Comparison of ENCODE assay signal across 21 mouse cellular contexts in the genomic region with DNA sequence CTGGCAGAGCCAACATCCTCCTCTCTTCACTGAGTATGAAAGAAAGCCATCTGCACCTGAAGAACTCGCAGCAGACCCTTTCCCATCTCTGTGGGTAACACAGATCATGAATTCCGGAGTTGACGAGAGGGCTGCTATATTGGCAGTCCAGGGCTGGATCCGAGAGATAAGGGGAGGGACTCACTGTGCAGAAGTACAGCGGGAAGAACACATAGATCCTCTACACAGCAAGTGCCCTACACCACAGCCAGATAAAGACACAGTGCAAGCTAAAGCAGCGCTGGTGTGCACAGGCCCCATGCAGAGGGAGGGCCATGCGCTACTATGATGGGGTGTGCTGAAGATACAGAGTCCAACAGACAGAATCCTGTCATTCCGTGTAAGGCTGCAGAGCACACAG. TPM values are rescaled to one million over a fixed set of nuclear protein-coding genes. Genes with fewer than 3 reads are reported as not detected.
A peak's percentile ranks its signal among the peaks of the same experiment; 100 is the strongest.
DNase-seq lines count a peak whose midpoint lies in the region; ATAC-seq and TF ChIP-seq lines count a peak whose summit lies in the region.
"Had no signal": no experiment of that assay in that cellular context is flagged by ENCODE, and none has a peak within 500 bp of the region (broad histone marks: within the 10 kb centered on the region; RNA-seq: fewer than 3 reads in every experiment).

No protein-coding gene starts in this region.

- peak in 1 of 2 experiments; percentile 28; a peak in 1 of 4 replicates for TF ChIP-seq EP300 in MEL (IDR thresholded peaks at IDR 0.05; ENCODE audit: low read depth in 1 of 2, low read length in 2 of 2)

- WGBS in hindbrain, embryonic 10.5 days = 82% methylated on average over 8 of the region's 8 CpGs
- WGBS in hindbrain, postnatal 0 days = 78% methylated on average over 8 of the region's 8 CpGs
- WGBS in liver, embryonic 12.5 days (ENCODE audit: insufficient replicate concordance) = 34% methylated on average over 8 of the region's 8 CpGs
- 79% methylated on average over 8 of the region's 8 CpGs for WGBS in kidney, embryonic 15.5 days

- H3K36me3 ChIP-seq in hindbrain, embryonic 10.5 days = no peaks in the 10 kb centered on the region
- no peaks in the 10 kb centered on the region for H3K36me3 ChIP-seq in hindbrain, postnatal 0 days (ENCODE audit: insufficient read depth, low read length)
- no peaks in the 10 kb centered on the region for H3K36me3 ChIP-seq in MEL (ENCODE audit: control insufficient read depth in 1 of 2, insufficient read depth in 2 of 2, low read length in 2 of 2)
- no peaks in the 10 kb centered on the region for H3K36me3 ChIP-seq in liver, embryonic 12.5 days
- no peaks in the 10 kb centered on the region for H3K36me3 ChIP-seq in kidney, embryonic 15.5 days
- H3K36me3 ChIP-seq: heart, embryonic 15.5 days; limb, embryonic 12.5 days; neural tube, embryonic 13.5 days had no signal

- H3K27me3 ChIP-seq in hindbrain, embryonic 10.5 days (ENCODE audit: insufficient read depth, poor library complexity, severe bottlenecking) = no peaks in the 10 kb centered on the region; the same call in 1 of the 2 replicates
- H3K27me3 ChIP-seq in hindbrain, postnatal 0 days (ENCODE audit: insufficient read depth, low read length) = no peaks in the 10 kb centered on the region
- no peaks in the 10 kb centered on the region for H3K27me3 ChIP-seq in MEL (ENCODE audit: control insufficient read depth in 1 of 2, insufficient read depth in 2 of 2, low read length in 2 of 2)
- H3K27me3 ChIP-seq in liver, embryonic 12.5 days (replicated peaks) = peaks cover 36% of the 10 kb centered on the region
- no peaks in the 10 kb centered on the region; the same call in 1 of the 2 replicates for H3K27me3 ChIP-seq in kidney, embryonic 15.5 days
- H3K27me3 ChIP-seq: limb, embryonic 12.5 days had no signal

- H3K4me2 ChIP-seq in hindbrain, postnatal 0 days (ENCODE audit: low read depth, low read length) = no peak overlapping the region
- H3K4me2 ChIP-seq in liver, embryonic 12.5 days = peak overlapping the region; percentile 57
- no peak overlapping the region for H3K4me2 ChIP-seq in kidney, embryonic 15.5 days
- H3K4me2 ChIP-seq: heart, embryonic 15.5 days; limb, embryonic 12.5 days; lung, embryonic 14.5 days; neural tube, embryonic 13.5 days had no signal

- no peak overlapping the region for H3K9ac ChIP-seq in hindbrain, postnatal 0 days (replicated peaks; ENCODE audit: low read length)
- no peak overlapping the region for H3K9ac ChIP-seq in MEL (ENCODE audit: control insufficient read depth, low read depth, low read length, poor library complexity, severe bottlenecking)
- H3K9ac ChIP-seq in liver, embryonic 12.5 days = peak overlapping the region; percentile 5; the same call in 1 of the 2 replicates
- no peak overlapping the region for H3K9ac ChIP-seq in kidney, embryonic 15.5 days
- H3K9ac ChIP-seq: heart, embryonic 15.5 days; limb, embryonic 12.5 days; lung, embryonic 14.5 days; neural tube, embryonic 13.5 days had no signal

- no peak for TF ChIP-seq POLR2A in MEL (IDR thresholded peaks at IDR 0.05; ENCODE audit: control insufficient read depth in 1 of 2, insufficient read depth in 1 of 2, low read depth in 1 of 2, low read length in 2 of 2, poor library complexity in 1 of 2)

- peak overlapping the region; percentile 1; the same call in 1 of the 2 replicates for H3K27ac ChIP-seq in hindbrain, embryonic 10.5 days
- H3K27ac ChIP-seq in hindbrain, postnatal 0 days = no peak overlapping the region
- no peak overlapping the region for H3K27ac ChIP-seq in MEL (ENCODE audit: control insufficient read depth, low read depth, low read length)
- H3K27ac ChIP-seq in liver, embryonic 12.5 days = peak overlapping the region; percentile 74
- H3K27ac ChIP-seq in kidney, embryonic 15.5 days = no peak overlapping the region
- H3K27ac ChIP-seq: heart, embryonic 15.5 days; limb, embryonic 12.5 days; neural tube, embryonic 13.5 days had no signal

- peaks cover 87% of the 10 kb centered on the region for H3K4me1 ChIP-seq in hindbrain, embryonic 10.5 days (replicated peaks)
- 0 out of 2 replicates have a peak, but pooled peaks cover 5% of the 10 kb centered on the region for H3K4me1 ChIP-seq in hindbrain, postnatal 0 days (ENCODE audit: insufficient read depth, low read length)
- H3K4me1 ChIP-seq in MEL (ENCODE audit: control insufficient read depth in 1 of 2, insufficient read depth in 2 of 2, low read length in 2 of 2) = peaks cover 0 to 5% of the 10 kb centered on the region in 2 experiments; a peak in 1 of 4 replicates
- H3K4me1 ChIP-seq in liver, embryonic 12.5 days = peaks cover 86% of the 10 kb centered on the region
- peaks cover 50% of the 10 kb centered on the region for H3K4me1 ChIP-seq in kidney, embryonic 15.5 days
- H3K4me1 ChIP-seq: heart, embryonic 15.5 days had no signal

- no peak for DNase-seq in hindbrain, embryonic 10.5 days (ENCODE audit: low spot score)
- DNase-seq in hindbrain, postnatal 0 days (ENCODE audit: low spot score) = no peak
- peak; percentile 71 for DNase-seq in MEL (ENCODE audit: low read depth, low spot score)
- peak; percentile 64 for DNase-seq in c-Kit-positive CD71-positive TER-119-positive erythroid progenitor cells, embryonic 14.5 days (ENCODE audit: low spot score)
- DNase-seq in cerebellum, adult 8-10 months = no peak
- no peak for DNase-seq in spleen, adult 18-20 months
- DNase-seq: adrenal gland, postnatal 14 days; cerebellum, adult 18-20 months; cerebellum, postnatal 36 days; kidney, adult 2 months; kidney, postnatal 4 days; lung, embryonic 14.5 days; lung, postnatal 36 days; thymus, adult 2 months had no signal

- no peak for ATAC-seq in hindbrain, postnatal 0 days
- peak; percentile 91 for ATAC-seq in liver, embryonic 12.5 days
- no peak for ATAC-seq in kidney, embryonic 15.5 days (replicated peaks; ENCODE audit: low FRiP score)
- ATAC-seq: activated CD4-positive, CD25-positive, alpha-beta regulatory T cell, adult 4 months had no signal

- no peak for TF ChIP-seq RAD21 in MEL (IDR thresholded peaks at IDR 0.05; ENCODE audit: low read depth, low read length)

- no peak for TF ChIP-seq CTCF in hindbrain, postnatal 0 days (IDR thresholded peaks at IDR 0.05; ENCODE audit: low read depth)
- TF ChIP-seq CTCF in MEL (IDR thresholded peaks at IDR 0.05 in 2 of 3, conservative IDR thresholded peaks at IDR 0.05 in 1 of 3; ENCODE audit: control insufficient read depth in 1 of 3, insufficient read depth in 1 of 3, low read depth in 2 of 3, low read length in 3 of 3, poor library complexity in 1 of 3, severe bottlenecking in 1 of 3) = no peak

- no peak overlapping the region for H3K4me3 ChIP-seq in hindbrain, embryonic 10.5 days
- no peak overlapping the region for H3K4me3 ChIP-seq in hindbrain, postnatal 0 days (ENCODE audit: low read length)
- H3K4me3 ChIP-seq in MEL (ENCODE audit: control insufficient read depth in 1 of 2, insufficient read depth in 1 of 2, low read depth in 2 of 2, low read length in 2 of 2) = no peak overlapping the region
- H3K4me3 ChIP-seq in liver, embryonic 12.5 days = no peak overlapping the region
- H3K4me3 ChIP-seq in kidney, embryonic 15.5 days (replicated peaks) = no peak overlapping the region
- H3K4me3 ChIP-seq: heart, embryonic 15.5 days; limb, embryonic 12.5 days; neural tube, embryonic 13.5 days had no signal

- no peaks in the 10 kb centered on the region for H3K79me2 ChIP-seq in MEL (ENCODE audit: control insufficient read depth, insufficient read depth, low read length, poor library complexity)

- no peaks in the 10 kb centered on the region for H3K9me3 ChIP-seq in hindbrain, embryonic 10.5 days
- no peaks in the 10 kb centered on the region for H3K9me3 ChIP-seq in hindbrain, postnatal 0 days (ENCODE audit: low read length)
- no peaks in the 10 kb centered on the region for H3K9me3 ChIP-seq in MEL (replicated peaks; ENCODE audit: insufficient read depth, low read length)
- no peaks in the 10 kb centered on the region for H3K9me3 ChIP-seq in liver, embryonic 12.5 days (replicated peaks)
- H3K9me3 ChIP-seq in kidney, embryonic 15.5 days (replicated peaks) = no peaks in the 10 kb centered on the region
- H3K9me3 ChIP-seq: heart, embryonic 15.5 days; limb, embryonic 12.5 days; neural tube, embryonic 13.5 days had no signal

TF ChIP-seq in MEL, 35 proteins besides CTCF, POLR2A, EP300 and RAD21 (continues in another document):
- TF ChIP-seq SMC3 (IDR thresholded peaks at IDR 0.05; ENCODE audit: low read depth, low read length) (no peak), GABPA (IDR thresholded peaks at IDR 0.05; ENCODE audit: low read depth, low read length) (no peak)

RNA-seq across cellular contexts. Expression of a gene that starts 9.0 kb away (rescaled TPM):
- 17.0 and 17.2 TPM in 2 replicates for polyA plus RNA-seq in hindbrain, embryonic 10.5 days (2016; fragmentation: Nextera tagmentation; extraction: Ambion mirVana)
- 31.2 and 35.9 TPM in 2 replicates for total RNA-seq in hindbrain, postnatal 0 days (2014; rRNA removed)
- polyA plus RNA-seq in hindbrain, postnatal 0 days (2015; fragmentation: Nextera tagmentation; extraction: Ambion mirVana) = 17.3 and 20.0 TPM in 2 replicates
- total RNA-seq in MEL (2012; rRNA removed) = 3.1 and 3.4 TPM in 2 replicates
- polyA plus RNA-seq in MEL (2012; ENCODE audit: insufficient read depth in 1 of 2, insufficient read length in 2 of 2, low read depth in 1 of 2, low replicate concordance in 2 of 2, missing spikeins in 1 of 2) = 1 to 10 TPM in 1 of 2 experiments, not detected in 1; 6.8 TPM
- 2.7 and 2.8 TPM in 2 replicates for polyA plus RNA-seq in liver, embryonic 12.5 days (2016; fragmentation: Nextera tagmentation; extraction: Ambion mirVana)
- 30.3 TPM in 2 replicates for polyA plus RNA-seq in kidney, embryonic 15.5 days (2015; fragmentation: Nextera tagmentation; extraction: Ambion mirVana)
- total RNA-seq: megakaryocyte-erythroid progenitor cell, adult 5-6 weeks had no signal

RNA-seq across cellular contexts. Expression of a gene that starts 14.1 kb away (rescaled TPM):
- 47.0 and 58.6 TPM in 2 replicates for polyA plus RNA-seq in hindbrain, embryonic 10.5 days (2016; fragmentation: Nextera tagmentation; extraction: Ambion mirVana)
- 21.5 and 30.8 TPM in 2 replicates for total RNA-seq in hindbrain, postnatal 0 days (2014; rRNA removed)
- polyA plus RNA-seq in hindbrain, postnatal 0 days (2015; fragmentation: Nextera tagmentation; extraction: Ambion mirVana) = 33.8 TPM in 2 replicates
- total RNA-seq in MEL (2012; rRNA removed) = 71.5 and 92.1 TPM in 2 replicates
- polyA plus RNA-seq in MEL (2012; ENCODE audit: insufficient read depth in 1 of 2, insufficient read length in 2 of 2, low read depth in 1 of 2, low replicate concordance in 2 of 2, missing spikeins in 1 of 2) = 100 to 1,000 TPM in 1 of 2 experiments, not detected in 1; 137 TPM
- 44.4 and 49.4 TPM in 2 replicates for polyA plus RNA-seq in liver, embryonic 12.5 days (2016; fragmentation: Nextera tagmentation; extraction: Ambion mirVana)
- 45.8 and 47.4 TPM in 2 replicates for polyA plus RNA-seq in kidney, embryonic 15.5 days (2015; fragmentation: Nextera tagmentation; extraction: Ambion mirVana)

RNA-seq across cellular contexts. Expression of a gene that starts 44.3 kb away (rescaled TPM):
- polyA plus RNA-seq in hindbrain, embryonic 10.5 days (2016; fragmentation: Nextera tagmentation; extraction: Ambion mirVana) = 139 and 141 TPM in 2 replicates
- 25.9 and 28.3 TPM in 2 replicates for total RNA-seq in hindbrain, postnatal 0 days (2014; rRNA removed)
- 76.0 and 86.0 TPM in 2 replicates for polyA plus RNA-seq in hindbrain, postnatal 0 days (2015; fragmentation: Nextera tagmentation; extraction: Ambion mirVana)
- 53.7 and 60.2 TPM in 2 replicates for total RNA-seq in MEL (2012; rRNA removed)
- polyA plus RNA-seq in MEL (2012; ENCODE audit: insufficient read depth in 1 of 2, insufficient read length in 2 of 2, low read depth in 1 of 2, low replicate concordance in 2 of 2, missing spikeins in 1 of 2) = 100 to 1,000 TPM in 1 of 2 experiments, not detected in 1; 163 TPM
- polyA plus RNA-seq in liver, embryonic 12.5 days (2016; fragmentation: Nextera tagmentation; extraction: Ambion mirVana) = 94.9 and 97.5 TPM in 2 replicates
- 110 and 114 TPM in 2 replicates for polyA plus RNA-seq in kidney, embryonic 15.5 days (2015; fragmentation: Nextera tagmentation; extraction: Ambion mirVana)

Comparison
In these comparisons a context has a peak if more than half of its experiments do, and no peak if none do; other contexts are left out.
1. H3K27ac ChIP-seq: peak in hindbrain, embryonic 10.5 days (single experiment) and liver, embryonic 12.5 days (single experiment); none in hindbrain, postnatal 0 days (single experiment), MEL (single experiment) and kidney, embryonic 15.5 days (single experiment).
2. DNase-seq: peak in MEL (single experiment) and c-Kit-positive CD71-positive TER-119-positive erythroid progenitor cells, embryonic 14.5 days (single experiment); none in hindbrain, embryonic 10.5 days (single experiment), hindbrain, postnatal 0 days (single experiment), cerebellum, adult 8-10 months (single experiment) and spleen, adult 18-20 months (0 of 2).